Mouse (Mus musculus) spleen, postnatal 14 days (tissue): Measurements from ENCODE around the gene Mitd1.

Source experiments
- DNase-seq, 2 experiments: peaks; one replicate each; pipeline ENCODE4 v3.0.0; 2021 to 2022; ENCODE audit warnings: low spot score in 2 of 2

Mitd1 gene

DNA sequence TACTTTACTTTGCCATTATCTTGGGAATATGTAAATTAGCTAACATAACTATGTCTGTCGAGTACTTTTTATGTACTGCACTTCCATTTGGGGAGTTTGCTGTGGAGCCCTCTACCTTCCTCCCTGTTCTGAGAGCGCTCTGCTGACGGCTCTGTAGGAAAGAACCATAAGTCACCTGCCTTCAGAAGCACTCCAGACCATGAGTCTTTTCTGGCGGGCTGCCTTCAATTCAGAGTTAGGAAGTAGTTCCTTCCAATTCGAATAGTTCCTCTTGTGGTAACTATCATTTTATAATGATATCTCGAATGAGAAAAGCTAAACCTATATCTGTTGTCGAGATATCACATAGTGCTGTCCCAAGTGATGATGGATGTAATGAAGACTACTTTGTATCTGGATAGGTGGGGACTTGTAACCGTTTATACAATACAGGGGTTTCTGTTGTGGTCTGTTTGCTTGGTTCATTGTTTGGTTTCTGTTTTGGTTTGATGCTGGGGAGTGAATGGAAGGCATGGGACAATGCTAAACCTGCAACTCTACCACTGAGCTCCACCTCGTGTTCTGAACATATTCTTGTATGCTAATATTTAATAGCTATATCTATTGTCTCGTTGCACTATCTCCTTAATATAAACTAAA lies 22.4 kb downstream of the Mitd1 start:
- no peak for DNase-seq

DNA sequence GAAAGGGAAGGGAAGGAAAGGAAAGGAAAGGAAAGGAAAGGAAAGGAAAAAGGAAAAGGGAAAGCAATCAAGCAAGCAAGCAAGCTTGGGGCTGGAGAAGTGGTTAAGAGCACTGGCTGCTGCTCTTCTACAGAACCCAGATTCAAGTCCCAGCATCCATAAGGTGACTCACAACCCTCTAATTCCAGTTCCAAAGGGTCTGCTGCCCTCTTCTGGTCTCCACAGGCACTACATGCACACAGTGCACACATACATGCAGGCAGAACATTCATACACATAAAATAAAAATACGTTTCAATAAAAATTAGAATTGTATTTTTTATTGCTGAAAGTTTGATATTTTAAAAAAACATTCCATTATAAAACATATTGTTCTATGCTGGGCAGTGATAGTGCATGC lies 23.2 kb downstream of the Mitd1 start:
- DNase-seq: peak; percentile 39 to 58

DNA sequence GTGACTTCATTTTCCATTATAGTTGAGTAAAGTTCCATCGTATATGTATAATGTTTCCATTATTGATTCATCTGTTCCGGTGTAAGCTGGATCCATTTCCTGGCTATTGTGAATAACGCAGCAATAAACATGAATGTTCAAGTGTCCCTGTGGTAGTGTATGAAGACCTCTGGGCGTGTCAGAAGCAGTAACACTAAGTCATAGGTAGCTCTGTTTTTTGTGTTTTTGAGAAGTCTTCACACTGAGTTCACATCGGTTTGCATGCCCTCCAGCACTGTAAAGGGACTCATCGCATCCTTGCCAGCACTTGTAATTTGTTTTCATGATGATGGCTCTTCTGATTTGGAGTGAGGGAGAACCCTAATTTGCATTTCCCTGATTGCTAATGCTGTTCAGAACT lies 23.9 kb downstream of the Mitd1 start, which contains the start of gene Tsga10:
Tsga10 (minus strand) TSS at position 144 of the 400 bp plus-strand sequence.
- DNase-seq: no peak

DNA sequence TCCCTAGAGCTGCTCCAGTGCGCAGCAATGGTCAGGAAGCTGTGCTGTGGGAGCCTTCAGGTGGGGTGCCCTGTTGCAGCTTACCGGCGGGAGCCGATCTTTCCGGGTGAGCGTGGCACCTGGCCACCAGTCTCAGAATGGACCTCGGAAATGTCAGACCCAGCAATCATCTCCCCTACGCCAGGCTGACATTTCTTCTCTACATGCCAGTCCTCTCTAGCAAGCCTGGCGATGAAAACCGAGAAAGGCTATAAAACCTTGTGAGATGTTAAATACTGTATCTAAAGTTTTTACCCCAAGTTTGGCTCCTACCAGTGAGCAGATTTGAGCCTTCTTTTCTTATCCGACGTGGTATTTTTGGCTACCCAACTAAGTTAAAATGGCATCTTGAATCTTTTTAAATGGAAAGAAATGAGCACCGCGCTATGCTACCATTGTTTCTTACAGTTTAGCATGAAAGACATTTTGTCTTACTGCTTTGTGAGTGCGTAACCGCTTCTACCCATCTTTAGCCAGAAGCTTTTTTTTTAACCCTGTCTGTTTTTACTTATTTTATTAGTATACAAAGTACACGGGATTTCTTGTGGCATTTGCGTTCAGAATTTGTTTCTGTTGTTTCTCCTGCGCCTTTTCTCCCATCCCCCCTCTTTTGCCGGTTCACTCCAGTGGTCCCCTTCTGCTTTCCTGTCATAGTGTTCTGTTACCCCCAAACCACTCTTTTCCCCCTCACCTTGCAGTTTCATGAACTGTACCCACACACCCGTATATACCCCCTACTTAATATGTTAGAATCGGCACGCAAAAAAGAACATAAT lies 24.6 kb downstream of the Mitd1 start:
- DNase-seq: no peak

DNA sequence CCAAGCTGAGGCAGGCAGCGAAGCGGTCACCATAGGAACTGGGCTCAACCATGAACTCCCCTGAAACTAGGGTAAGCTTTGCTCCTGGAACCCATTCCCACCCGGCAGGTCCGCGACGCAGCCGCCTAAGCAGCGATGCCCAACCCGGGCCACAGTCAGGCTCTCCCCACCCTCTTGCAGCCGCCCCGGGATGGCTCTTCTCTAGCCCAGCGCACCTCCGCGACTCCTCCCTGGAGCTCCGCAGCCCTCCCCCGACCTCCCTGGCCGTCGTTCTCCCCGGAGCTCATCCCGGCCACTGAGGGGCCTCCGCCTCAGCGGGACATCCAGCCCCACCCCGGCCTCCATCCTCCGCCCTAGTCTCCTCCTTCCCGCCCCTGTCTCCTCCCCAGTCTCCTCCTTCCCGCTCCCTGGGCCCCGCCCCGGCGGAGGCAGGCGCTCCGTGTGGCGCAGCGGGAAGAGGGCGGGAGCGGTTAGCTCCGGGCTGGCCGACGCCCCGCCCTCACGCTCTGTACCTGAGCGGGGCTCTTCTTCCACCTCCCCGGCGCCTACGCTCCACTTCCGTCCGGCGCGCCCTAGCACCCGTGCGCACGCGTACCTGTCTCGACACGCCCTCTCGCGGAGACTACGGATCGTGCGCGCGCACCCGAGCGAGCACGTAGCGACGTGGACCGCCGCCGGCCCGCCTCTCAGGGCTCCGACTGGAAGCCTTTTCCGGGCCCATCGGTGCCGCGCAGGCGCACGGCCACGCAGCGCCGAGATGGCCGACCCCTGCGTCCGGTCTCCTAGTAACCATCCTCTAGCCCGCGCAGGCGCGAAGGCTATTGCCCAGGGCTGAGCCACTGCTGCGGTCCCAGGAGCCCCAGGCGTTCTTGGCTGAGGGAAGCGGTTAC lies 25.5 kb downstream of the Mitd1 start:
- DNase-seq: peak; percentile 99

DNA sequence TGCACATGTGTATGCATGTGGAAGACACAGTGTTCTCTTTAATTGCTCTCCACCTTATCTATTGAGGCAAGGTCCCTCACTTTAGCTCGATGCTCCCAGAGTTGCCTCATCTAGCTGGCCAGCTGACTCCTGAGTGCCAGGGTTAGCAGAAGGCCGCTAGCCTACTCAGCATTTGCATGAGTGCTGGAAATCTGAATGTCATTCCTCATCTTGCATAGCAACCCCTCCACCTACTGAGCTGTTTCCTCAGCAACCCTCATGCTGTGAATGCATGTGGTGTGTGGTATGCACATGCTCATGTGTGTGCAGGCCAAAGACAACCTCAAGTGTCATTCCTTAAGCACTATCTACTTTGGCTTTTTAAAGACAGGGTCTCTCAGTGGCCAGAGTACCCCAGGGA lies 39.5 kb downstream of the Mitd1 start:
- DNase-seq: no peak

DNA sequence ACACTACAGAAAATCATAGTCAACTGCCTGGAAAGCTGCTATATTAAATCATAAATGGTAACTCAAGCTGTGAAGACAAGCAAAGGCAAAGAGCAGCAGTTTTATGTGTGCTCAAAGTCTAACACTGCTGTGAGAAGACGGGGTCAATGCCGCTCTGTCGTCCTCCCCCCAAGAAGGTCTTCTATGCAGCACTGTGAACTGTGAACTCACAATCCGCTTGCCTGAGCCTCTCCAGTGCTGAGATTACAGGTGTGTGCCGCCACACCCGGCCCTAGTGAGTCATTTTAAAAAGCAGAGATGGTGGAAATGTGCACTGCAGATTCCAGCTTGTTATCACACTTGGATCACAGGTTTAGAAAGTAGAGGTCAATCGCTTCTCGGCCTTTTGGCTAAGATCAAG lies 43.3 kb downstream of the Mitd1 start:
- no peak for DNase-seq

DNA sequence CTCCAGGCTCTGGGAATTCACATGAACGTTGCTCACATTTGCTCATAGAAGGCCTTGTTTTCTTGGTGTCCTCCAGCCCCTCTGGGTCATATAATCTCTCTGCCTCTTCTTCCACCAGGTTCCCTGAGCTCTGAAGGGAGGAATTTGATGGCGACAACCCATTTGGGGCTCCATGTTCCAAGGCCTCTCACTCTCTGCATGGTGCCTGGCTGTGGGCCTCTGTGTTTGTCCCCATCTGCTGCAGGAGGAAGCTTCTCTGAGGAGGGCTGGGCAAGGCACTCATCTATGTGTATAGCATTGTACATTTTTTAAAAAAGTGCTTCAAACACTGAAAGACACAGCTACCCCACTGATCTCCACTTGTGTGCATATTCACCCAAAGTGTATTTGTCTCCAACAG lies 58.5 kb downstream of the Mitd1 start:
- DNase-seq: no peak
